Mouse (Mus musculus) kidney, adult 2 months (tissue): ENCODE measurements at regions not wholly inside any gene's neighbourhood (a gene's known extent, or its start where the extent isn't known, plus 50 kb on each side); places are given as distances from the start of the nearest gene placed in this dataset.

Experiments used
- CTCF ChIP-seq: fragments of 200-500 bp; conservative IDR thresholded peaks from 2 replicates; pipeline ENCODE4 v1.5.1; 2011; ENCODE audit warnings: low read depth, mild to moderate bottlenecking, control low read depth, low read length, moderate library complexity, mixed read lengths; ENCODE audit not compliant: insufficient read depth, insufficient read length
- POLR2A ChIP-seq: fragments of 200-500 bp; IDR thresholded peaks from one replicate; pipeline ENCODE4 v1.6.1; 2011; ENCODE audit warnings: low read depth, low read length, control low read depth

DNA sequence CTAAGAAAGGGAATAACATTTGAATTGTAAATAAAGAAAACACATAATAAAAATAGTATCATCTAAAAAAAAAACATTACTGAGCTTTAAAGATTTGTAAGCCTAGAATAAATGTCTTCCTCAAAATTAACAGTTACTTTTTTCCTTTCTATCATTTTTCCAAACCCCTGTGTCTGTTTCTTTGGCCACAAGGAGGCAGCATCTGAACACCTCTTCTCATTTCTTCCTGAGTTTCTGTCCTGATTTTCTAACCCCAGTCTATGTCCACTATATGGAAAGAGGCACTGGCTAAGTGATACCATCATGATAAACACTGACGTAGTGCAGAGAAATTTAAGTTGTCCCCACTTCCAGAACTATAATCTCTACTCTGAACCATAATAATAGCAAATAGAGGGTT lies 55.8 kb upstream of the Soga3 start:
- TF ChIP-seq CTCF (no peak), POLR2A (no peak)
